Mouse (Mus musculus) cerebellum, adult 2 months (tissue): ENCODE data around the gene Slc16a11.

Source experiments
- CTCF ChIP-seq: fragments of 200-500 bp; IDR thresholded peaks from 2 replicates; pipeline ENCODE4 v1.5.1; 2011; ENCODE audit warnings: low read depth, mild to moderate bottlenecking, control low read depth, low read length, moderate library complexity, borderline replicate concordance; ENCODE audit not compliant: insufficient read depth
- POLR2A ChIP-seq: fragments of 200-500 bp; IDR thresholded peaks from 2 replicates; pipeline ENCODE4 v1.6.1; 2011; ENCODE audit warnings: low read length, control low read depth, borderline replicate concordance; ENCODE audit not compliant: insufficient read depth

GRCm38 (mm10) chr11:70171181-70171580, 41.4 kb upstream of the Slc16a11 start:
- TF ChIP-seq CTCF (no peak), POLR2A (no peak)
